Mouse (Mus musculus) heart, adult 8-10 months (tissue): ENCODE data around the gene Clstn1. TPM values are rescaled to one million over a fixed set of nuclear protein-coding genes. Genes with fewer than 3 reads are reported as not detected.

ENCODE experiments used
- DNase-seq: peaks from one replicate; pipeline ENCODE4 v3.0.0; 2022; ENCODE audit warnings: low spot score
- total RNA-seq, 4 experiments: library from RNA; stranded (reverse); gene quantifications; 2 replicates each; pipeline ENCODE4 v1.2.4; 2022

Gene Clstn1
- total RNA-seq = 10 to 100 TPM; 85.3 to 96.5 (median 94.1) TPM

DNA sequence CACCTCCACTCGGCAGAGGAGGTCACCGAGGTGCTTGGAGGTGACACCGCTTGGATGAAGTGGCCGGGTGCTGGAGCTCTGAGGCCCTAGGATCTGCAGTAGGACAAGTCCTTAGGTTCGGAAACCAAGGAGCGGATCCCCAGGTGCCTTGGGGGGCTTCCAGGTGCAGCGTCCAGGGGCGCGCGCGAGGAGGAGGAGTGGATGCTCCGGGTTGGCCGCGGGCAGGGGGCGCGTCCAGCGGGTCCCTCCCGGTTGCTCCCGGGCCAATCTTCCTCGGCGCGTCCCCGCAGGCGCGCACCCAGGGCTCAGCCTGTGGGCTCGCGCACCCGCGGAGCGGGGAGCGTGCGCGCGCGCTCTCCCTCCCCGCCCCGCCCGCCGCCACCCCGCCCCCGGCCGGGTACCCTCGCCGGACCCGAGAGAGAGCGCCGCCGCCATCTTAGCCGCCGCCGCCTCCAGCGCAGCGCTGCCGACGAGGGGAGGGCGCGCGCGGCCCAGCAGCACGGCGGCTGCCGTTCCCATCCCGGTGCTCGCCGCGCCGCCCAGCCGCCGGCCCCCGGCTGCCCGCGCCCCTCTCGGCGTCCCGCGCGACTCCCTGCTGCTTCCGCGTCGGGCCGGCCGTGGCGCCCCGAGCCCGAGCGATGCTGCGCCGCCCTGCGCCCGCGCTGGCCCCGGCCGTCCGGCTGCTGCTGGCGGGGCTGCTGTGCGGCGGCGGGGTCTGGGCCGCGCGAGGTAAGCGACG lies at the start of gene Clstn1:
Gene Clstn1 (plus strand): TSS at position 425 of the 739 bp plus-strand sequence.
- DNase-seq = no peak

DNA sequence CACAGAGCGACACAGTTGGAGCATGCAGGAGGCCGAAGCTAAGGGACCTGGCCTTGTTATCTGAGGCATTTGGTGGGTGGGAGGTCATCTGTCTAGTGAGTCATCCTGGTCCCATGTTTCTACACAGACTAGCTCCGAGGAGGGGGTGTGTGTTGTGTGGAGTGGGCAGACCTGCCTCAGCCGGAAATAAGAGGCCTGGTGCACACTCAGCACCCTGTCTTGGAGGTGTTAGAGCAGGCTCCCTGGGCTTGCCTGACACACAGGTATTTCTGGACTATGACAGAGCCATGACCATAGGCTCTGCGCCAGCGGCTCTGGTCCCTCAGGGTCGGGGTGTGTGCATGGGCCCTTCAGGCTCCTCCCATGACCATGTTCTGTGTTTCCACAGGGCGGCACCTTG lies 46.8 kb upstream of the Clstn1 start:
- DNase-seq = no peak

GRCm38 (mm10) chr4:149541935-149542334 lies 44.3 kb upstream of the Clstn1 start:
- DNase-seq = no peak

DNA sequence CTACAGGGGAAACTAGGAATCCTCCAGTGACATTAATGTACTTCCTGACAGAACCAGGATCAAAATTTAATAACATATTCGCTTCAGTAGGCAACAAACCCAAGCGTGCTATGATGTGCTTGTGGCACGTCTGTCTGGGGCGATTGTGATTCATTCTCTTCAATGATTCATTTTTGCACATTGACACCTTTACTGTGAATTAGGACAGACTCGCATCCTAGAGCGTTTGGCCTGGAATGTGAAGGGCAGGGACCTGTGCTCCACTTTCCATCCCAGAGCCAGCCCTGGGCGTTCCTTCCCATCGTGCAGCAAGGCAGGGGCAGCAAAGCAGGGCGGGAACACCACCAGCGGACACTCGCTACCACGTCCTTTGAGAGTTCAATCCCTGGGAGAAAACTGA lies 43.8 kb upstream of the Clstn1 start:
- no peak for DNase-seq

DNA sequence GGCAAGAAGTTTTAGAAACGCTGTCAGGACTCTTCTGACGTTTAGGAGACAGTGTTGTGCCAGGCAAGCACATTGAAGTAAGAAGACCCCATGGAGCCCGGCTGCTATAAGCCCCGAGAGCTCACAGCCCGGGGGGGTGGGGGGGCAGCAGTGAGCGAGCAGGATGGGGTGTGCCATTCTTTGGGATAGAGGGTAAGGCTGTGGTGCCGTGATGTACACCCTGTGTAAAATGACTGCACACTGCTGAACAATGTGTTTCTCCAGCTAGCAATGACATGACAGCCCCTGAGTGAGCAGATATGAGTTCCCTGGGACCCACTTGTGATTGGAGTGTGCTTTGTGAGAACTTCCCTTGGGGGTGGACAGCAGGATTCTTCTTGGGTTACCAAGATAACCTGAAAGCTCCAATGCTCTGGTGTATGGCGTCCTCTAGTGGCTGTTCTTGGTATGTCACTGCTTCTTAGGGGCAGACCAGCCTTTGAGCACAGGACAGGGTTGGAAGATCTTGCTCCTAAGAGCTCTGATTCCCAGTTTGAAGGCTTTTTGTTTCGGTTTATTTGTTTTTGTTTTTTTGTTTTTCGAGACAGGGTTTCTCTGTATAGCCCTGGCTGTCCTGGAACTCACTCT lies 43.2 kb upstream of the Clstn1 start:
- peak; percentile 88 for DNase-seq

- no peak for DNase-seq
These were observed 41.4 kb upstream of the Clstn1 start for GRCm38 (mm10) chr4:149544892-149545291.

DNA sequence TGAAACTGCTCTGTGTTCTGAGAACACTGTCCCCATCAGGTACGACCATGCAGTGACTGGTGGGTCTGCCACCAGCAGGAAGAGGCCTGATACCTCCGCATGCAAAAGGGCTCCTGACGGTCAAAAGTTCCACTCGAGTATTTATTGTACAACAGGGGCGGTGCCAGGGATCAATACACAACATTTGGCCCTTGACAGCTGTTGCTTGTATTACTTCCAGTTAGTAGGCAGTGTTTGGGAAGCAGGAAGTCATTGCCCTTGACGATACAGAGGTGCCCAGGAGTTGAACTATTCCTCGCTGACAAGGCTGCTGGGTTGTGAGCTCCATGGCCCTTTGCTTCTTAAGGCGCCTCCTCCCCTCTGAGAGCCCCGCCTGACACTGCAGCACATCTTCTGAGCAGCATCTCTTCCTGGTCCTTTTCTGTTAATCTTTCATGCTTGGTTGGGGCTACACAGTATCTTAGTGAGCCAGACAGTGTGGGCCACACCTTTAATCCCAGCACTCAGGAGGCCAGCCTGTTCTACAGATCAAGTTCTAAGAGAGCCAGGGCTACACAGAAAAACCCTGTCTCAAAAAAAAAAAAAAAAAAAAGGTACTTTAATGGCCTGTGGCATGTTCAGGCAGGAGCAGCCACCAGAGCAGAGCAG lies 39.3 kb upstream of the Clstn1 start:
- DNase-seq = no peak

GRCm38 (mm10) chr4:149547523-149547922 lies 38.7 kb upstream of the Clstn1 start:
- no peak for DNase-seq

DNA sequence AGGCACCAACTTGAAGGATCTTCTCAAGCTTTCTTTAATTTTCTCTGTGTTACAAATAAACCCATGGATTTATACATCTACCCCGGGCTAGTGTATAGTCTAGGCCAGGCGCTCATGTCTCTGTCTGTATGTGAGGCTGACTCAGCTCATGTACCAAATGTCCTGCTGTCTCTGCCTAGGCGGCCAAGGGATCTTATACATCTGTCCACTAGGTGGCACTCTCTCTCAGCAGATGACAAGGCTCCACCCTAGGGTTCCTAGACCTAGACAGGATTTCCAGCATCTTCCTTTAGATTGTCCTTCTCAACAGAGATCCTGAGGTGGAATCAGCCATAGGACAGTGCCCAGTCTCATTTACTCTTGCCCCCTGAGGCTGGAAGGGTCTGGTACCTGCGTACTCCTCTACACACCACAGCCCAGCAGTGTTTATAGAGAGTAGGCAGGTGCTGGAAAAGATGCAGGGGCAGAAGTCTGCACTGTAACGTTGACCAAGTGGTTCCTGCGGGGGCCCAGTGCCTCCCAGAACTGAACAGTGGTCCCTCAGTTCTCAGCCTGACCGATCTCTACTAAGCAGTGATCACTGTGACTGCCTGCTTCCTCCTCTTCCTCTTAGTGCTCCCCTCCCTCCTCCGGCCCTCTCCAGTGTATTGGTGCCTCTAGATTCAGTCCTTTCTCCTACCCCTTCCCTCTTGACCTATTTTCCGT lies 36.9 kb upstream of the Clstn1 start:
- DNase-seq = peak; percentile 89

DNA sequence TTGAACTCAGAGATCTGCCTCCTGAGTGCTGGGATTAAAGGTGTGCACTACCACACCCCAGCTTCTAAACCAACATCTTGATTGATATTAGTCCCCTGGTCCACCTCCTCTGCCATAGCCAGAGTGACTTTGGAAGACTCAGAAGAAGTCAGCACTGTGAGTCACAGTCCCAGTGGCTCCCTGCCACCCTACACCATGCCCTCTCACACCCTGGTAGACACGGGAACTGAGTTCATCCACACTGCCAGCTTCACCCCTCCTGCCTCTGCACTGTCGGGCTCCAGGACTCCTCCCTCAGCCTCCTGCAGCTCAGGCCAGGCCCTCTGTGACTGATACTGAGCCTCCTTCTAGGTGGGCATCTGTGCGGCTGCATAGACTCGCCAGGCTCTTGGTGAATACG lies 35.4 kb upstream of the Clstn1 start:
- DNase-seq = no peak

- DNase-seq = no peak
These were observed 34.6 kb upstream of the Clstn1 start for GRCm38 (mm10) chr4:149551696-149552095.

- DNase-seq = no peak
These were observed 32.4 kb upstream of the Clstn1 start for GRCm38 (mm10) chr4:149553834-149554233.

- no peak for DNase-seq
These were observed 30.2 kb upstream of the Clstn1 start for GRCm38 (mm10) chr4:149556111-149556510.

GRCm38 (mm10) chr4:149557905-149558304 lies 28.4 kb upstream of the Clstn1 start:
- no peak for DNase-seq

GRCm38 (mm10) chr4:149558389-149558788 lies 27.9 kb upstream of the Clstn1 start:
- DNase-seq = no peak

- no peak for DNase-seq
These were observed 24.9 kb upstream of the Clstn1 start for GRCm38 (mm10) chr4:149561392-149561791.

GRCm38 (mm10) chr4:149561986-149562904 lies 24.0 kb upstream of the Clstn1 start:
- peak; percentile 76 for DNase-seq

DNA sequence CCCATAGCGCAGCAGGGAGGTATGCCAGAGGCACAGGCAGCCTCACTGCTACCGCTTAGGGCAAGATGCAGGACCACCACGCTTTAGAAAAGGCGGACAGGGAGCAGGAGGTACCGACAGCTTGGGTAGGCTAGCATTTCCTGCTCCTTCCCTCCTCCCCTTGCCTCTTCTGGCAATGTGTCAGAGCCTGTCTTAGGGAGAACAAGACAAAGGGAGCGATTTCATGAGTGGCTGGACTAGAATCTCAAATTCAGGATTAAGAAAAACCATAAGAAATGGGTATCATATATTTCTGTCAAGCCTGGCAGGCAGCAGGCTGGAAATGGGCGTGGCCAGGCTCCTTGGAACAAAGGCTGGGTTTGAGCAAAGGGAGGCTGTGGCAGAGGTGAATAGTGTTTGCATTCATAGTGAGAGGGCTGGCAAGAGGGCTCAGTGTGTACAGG lies 23.3 kb upstream of the Clstn1 start:
- DNase-seq = no peak

DNA sequence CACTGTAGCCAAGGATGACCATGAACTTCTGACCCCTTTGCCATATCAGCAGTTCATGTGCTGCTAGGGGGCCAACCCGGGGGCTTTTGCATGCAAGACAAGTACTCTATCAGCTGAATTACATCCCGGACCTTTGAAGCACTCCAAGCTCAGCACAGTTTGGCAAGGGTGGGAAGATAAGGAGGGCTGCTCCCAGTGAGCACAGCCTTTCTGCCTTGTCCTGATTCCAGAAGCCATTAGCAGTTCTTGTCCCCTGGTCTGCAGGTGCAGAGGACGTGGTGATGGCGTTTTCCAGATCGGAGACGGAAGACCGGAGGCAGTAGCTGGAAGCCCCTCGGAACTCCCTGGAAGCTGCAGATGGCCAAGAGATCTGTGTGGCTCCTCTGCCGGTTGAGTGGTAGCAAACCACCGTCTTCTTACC lies 22.3 kb upstream of the Clstn1 start:
- no peak for DNase-seq

DNA sequence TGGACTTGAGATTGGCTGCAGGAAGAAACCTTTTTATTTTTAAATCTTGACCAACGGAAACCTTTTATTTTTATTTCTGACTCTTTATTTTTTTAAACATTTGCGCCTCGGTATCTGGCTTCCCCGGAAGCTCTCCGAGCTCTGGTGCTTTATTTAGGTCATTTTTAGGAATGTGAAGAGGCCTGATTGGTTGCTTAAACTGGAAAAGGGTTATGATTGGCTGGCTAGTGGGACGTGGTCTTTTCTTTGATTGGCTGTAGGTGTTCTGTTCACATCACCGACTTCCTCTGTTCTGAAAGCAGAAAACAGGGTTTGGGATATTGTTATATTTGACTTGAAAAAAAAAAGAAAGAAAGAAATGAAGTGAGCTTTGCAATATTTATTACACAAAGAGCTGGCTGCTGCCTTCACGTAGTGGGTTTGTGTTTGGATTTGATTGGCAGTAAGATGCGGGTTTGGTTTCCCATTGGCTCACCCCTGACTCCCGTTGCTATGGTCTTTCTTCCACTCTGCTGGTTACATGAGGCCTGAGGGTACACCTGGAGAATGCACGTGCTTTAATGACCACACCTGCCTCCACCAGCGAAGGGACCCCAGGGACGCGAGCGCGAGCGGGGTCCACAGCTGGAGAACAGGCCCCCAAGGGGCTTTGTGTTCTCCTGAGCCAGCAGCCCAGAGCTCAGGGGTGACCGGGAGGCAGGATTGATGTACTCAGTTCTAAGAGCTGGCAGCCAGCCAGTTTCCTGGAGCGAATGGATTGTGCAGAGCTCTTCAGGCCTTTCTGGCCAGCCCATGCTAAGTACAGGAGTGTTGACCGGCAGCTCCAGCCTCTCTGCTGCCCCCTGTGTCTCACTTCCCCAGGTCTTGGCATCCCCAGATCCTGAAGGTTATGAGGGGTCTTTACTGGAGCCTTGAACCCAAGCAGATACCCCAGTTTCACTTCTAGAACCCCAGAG lies 21.5 kb upstream of the Clstn1 start:
- DNase-seq = peak; percentile 83
